Mouse (Mus musculus) fat pad, adult 2 months (tissue): ENCODE data around the gene Xpo1.
"Not testable (repeated sequence)": the region's sequence is repeated elsewhere in the genome, so short reads cannot be mapped to it uniquely, and the experiment has no call there.

ENCODE experiments used
- DNase-seq: peaks from one replicate; pipeline ENCODE4 v3.0.0-alpha.2; 2011; ENCODE audit warnings: low read depth, low spot score; ENCODE audit errors: extremely low read depth

Gene Xpo1

DNA sequence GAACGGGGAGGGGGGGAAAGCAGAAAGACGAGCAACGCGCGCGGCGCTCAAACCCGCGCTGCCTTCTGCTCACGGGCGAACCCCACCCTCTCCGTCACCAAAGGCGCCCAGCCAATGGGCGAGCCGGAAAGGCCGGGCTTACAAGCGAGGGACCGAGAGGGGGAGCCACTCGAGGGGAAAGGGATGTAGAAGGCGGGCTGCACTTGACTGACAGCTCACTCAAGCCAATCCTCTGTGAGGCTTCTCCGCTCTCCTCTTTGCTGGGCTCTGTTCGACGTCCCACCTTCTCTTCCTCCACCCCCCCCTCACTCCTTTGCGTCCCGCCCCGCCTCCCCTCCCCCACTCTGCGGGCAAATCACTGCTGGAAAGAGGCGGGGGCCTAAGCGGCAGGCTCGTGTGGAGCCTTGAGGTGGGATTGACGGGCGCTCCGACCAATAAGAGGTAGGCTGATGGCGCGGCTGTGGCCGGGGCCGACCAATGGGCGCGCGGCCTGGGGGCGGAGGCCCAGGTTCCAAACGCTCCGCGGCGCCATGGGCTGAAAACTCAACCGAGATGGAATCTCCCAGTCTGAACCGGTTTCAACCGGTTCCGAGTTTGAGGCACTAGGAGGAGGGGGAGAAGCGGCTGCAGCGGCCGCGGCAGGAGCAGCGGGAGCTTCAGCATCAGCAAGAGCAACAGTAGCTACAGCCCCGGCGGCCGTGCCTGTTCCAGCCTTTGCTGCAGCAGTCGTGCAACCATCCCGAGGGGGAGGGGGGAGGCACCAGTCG, at the start of gene Xpo1:
Xpo1 (plus strand) TSS at position 615 of the 767 bp plus-strand sequence.
- peak; percentile 94 for DNase-seq

DNA sequence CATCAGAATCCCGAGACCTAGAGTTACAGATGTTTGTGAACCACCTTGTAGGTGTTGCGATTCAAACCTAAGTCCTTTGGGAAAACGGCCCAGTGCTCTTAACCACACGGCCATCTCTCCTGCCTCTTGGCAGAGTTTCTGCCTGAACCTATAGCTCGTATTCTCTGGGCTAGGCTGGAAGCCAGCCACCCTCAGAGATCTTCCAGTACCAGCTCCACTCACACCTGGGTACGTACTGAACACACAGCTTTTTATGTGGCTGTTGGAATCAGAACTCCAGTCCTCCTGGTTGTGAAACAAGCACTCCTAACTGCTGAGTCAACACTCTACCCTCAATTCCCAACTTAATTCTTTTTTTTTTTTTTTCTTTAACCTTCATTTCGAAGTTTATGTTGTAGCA, 46.1 kb upstream of the Xpo1 start:
- DNase-seq, result peak; percentile 54

DNA sequence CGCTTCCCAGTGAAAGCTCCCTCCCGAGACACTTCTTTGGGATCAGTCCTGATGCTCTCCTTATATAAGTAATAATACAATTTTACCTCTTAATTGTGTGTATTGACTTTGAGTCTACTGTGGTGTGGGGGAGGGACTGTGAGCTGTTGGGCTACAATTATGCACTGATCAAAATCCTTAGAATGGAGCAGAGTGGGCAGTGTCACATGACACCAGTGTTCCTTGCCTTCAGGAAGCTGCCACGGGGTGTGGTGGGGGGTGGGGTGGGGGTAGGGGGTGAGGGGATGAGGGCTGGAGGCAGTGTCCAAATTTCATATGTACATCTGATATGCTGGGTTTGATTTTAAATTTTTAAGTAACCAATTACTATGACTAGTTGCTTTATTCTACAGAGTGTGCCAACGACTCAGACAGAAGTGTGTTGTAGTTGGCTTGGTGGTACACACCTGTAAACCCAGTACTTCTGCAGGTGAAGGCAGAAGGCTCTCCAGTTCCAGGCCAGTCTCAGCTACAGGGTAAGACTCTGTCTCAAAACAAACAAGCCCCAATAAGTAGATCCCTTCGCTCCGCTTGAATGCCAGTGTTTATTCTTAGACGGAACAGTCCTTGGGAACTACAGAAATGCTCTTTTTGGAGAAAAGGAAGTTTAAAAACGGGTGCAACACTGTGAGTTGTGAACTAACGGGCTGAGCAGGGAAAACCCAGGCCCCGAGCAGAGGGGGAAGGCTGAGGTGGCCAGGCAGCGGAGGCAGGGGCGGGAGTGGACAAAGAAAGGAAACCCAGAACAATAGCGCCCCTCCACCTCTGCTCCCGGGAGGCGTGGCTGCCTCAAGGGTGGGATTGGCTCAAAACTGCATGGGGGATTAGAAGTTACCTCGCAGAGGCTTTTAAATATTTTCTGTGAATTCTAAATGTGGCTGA, 45.0 kb upstream of the Xpo1 start:
- DNase-seq, result no peak

DNA sequence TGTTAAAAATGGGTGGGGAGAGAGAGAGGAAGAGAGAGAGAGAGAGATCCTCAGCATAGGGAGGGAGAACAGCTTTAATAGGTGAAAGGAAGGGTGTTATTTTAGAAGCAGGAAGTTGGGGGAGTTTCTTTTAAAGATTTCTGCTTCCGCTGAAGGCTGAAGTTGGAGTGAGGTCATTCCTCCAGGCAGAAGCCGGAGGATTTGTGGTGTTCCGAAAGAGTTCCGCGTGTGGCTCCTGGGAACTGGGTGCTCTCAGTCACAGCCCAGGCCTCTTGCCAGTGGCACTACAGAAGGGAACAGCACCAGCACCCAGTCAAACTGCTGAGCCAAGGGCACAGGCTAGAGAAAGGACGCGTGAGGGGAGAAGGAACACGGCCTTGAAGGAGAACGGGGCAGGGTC, 38.4 kb upstream of the Xpo1 start:
- no peak for DNase-seq

DNA sequence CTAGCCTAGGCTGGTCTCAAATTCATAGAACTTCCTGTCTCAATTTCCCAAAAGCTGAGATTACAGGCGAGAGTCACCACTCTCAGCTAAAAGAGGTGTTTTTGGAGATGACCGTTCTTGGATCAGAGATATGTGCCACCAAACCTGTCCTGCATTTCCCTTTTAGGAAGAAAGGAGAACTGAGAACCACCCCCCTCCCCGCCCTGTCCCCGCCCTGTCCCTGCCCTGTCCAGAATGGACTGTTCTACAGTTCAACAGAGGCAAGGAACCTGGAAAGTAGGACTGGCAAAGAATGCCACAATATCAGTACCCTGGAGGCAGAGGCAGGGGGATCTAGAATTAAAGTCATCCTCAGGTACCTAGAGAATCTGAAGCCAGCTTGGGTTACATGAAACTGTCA, 19.8 kb upstream of the Xpo1 start:
- DNase-seq, result no peak

DNA sequence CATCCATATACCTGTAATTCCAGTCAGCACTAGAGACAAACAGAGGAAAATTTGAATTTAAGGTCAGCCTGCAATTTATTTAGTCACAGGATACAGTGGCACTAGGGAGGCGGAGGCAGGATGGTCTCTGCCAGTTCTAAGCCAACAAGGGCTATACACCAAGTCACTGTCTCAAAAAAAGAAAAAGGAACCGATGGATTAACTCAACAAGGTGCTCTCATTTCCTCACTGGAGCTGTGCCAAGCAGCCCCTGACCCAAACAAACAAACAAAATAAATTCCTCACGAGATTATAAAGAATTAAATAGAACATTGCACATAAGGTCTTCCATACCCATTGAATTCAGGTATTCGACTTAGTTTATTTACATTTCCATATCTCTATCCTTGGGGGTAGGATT, 1.9 kb upstream of the Xpo1 start:
- no peak for DNase-seq

DNA sequence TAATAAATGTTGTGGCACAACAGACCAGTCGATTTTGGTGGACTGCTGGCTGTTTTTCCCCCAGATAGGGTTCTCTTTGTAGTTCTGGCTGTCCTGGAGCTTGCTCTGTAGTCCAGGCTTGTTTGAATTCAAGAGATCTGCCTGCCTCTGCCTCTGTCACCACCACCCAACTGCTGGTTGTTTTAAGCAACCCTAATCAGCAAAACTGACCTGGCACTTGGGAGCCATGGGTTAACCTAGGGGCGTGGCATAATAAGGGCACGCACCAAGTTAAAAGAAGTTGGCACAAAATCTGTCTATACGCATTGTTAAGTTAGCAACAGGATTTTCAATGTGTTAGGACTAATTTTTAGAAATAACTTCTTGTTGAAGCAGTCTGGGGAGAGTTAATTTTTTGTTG, 1.3 kb upstream of the Xpo1 start:
- DNase-seq, result no peak

DNA sequence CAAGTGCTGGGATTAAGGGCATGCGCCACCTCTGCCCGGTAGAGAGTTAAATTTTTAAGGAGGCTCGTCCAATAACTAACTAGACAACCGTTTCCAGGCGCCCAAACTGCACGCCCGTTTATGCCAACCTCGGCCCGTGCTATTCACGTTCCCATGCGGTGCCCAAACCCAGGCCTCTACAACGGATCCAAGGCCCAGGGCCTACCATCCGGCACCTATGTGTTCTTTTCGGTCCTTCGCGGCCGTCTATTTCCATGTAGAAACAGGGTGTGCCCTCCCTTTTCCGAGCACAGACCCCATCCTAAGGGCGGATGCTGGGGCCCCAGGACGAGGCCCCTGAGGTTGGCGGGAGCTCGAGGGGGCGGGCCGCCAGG, 801 bp upstream of the Xpo1 start:
- no peak for DNase-seq

DNA sequence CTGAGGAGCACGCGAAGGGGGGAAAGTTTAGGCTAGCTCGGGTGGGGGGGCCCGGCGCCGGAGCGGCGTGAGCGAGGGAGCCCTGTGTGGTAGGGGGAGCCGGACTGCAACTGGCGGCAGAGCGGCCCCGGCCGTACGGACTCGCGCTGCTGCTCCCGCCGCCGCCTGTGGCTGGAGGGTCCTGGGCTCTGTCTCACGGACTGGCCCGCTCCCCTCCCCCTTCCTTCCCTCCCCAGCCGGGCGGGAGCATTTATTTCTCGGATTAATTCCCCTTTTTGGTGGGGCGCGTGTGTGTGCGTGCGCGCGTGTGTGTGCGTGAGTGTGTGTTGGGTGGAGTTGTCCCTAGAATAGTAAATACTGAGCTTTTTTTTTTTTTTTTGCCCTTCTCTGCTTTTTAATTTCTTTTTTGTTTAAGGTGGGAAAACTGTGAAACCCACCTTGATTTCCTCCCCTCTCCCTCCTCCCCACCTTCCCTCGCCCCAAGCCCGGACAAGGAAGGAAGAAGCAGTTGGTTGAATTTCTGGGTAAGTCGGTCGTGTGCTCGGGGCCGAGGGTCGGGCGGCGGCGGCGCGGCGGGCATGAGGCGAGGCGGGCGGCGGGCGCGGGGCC, 457 bp downstream of the Xpo1 start:
- no peak for DNase-seq

DNA sequence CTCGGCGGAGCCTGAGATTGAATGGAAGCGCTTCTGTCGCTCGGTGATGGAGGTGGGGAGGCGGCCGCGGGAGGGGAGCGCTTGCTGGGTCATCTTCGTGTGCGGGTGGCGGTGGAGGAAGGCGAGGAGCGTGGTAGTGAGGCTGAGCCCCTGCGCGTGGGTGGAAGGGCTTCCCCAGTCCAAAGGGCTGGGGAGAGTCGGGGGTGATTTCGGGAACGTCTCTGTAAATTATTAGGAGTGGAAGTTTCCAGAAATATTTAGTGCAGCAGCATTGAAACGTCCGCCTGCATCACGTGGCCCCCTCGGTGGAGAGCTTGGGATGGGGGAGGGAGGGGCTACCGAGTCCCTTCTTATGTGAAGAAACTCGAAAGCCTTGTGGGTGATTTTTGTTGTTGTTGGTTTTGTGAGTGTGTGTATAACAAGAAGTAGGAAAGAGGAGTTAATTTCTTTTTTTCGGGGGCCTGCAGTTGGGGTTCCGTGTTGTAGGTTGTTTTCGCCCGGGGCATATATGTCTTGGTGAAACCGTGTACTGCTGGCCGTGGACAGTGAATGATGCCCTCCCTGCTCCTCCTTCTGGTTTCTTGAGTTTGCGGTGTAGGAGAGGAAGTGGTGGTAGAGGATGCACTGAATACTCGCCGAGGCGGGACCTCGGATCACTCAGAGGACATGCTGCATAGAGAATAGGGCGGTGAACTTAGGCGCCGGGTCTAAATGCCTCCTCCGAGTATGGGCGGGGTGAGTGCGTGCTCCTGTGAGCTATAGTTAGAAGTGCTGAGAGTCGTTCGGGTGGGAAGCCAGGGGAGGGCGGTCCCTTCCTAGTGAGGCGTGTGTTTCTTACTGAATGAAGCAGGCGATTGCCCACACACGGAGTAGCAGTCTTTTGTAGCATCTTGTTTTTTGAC, 1.2 kb downstream of the Xpo1 start:
- DNase-seq, result no peak

DNA sequence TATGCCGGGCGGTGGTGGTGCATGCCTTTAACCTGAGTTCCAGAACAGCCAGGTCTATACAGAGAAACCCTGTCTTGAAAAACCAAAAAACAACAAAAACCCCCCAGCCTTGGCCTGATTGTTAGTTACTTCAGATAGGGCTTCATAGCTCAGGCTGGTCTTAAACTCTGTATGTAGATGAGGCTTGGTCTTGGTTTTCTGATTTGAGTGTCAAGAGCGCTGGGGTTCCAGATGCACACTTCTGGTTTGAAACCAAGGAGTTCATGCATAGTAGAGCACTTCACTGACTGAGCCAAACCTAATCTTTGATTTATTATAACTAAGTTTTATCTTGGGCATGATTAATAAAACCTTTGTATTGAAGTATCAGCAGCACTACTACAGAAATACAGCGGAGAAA, 3.2 kb downstream of the Xpo1 start:
- no peak for DNase-seq

DNA sequence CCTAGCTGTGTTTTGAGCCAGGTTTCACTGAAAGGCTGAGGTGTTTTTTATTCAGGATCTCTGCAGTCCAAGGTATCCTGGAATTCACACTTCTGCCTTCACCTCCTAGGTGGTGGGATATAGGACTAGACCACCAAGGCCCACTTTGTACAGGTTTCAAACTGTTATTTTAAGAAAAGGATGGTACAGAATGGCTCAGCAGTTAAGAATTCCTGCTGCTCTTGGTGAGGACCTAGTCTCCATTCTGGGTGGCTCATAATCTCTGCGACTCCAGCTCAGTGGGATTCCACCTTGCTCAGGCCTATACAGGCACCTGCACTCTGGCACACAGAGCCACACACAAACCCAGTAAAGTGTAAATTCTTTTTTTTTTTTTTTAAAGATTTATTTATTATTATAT, 3.6 kb downstream of the Xpo1 start:
- no peak for DNase-seq

DNA sequence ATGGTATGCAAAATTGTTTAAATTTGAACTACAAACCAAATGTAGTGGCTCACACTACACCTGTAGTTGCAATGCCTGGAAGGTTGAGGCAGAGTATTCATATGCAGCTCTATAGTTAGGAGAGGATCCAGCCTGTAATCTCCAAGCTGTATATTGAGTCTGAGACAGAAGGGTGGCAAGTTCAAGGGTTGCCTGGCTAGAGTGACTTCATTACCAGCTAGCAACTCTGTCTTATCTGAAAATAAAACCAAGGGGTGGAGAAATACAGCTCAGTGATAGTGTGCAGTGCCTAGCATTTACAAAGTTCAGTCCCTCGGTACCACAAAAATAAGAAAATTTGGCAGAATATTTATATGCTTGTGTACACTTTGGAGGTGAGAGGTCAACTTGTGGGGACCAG, 4.3 kb downstream of the Xpo1 start:
- DNase-seq, result no peak

DNA sequence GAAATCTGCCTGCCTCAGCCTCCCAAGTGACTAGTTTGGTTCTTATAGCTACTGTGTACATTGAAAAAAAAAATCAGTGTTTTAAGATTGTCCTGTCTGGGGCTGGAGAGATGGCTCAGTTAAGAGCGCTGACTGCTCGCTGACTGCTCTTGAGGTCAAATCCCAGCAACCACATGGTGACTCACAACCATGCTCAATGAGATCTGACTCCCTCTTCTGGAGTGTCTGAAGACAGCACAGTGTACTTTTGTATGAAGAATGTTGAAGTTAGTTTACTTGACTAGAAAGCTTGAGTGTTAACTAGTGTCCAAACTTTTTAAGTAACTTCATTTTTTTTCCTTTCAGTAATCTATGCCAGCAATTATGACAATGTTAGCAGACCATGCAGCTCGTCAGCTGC, 5.6 kb downstream of the Xpo1 start:
- DNase-seq, result no peak

DNA sequence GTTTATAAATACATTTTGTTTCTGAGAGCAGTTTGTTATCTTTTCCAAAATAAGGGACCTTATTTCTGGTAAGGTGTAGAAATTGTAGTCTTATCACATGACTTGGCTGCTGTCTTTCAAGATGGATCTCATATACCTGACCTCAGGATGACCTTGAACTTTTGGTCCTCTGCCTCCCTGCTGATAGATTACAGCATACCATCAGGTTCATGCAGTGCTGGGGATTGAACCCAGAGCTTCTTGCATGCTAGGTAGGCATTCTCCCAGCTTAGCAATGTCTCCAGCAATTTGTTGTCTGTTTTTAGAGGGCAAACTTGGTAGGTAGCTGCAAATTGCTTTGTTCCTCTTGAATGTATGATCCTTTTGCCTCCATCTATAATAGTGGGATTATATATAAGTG, 9.1 kb downstream of the Xpo1 start:
- no peak for DNase-seq

DNA sequence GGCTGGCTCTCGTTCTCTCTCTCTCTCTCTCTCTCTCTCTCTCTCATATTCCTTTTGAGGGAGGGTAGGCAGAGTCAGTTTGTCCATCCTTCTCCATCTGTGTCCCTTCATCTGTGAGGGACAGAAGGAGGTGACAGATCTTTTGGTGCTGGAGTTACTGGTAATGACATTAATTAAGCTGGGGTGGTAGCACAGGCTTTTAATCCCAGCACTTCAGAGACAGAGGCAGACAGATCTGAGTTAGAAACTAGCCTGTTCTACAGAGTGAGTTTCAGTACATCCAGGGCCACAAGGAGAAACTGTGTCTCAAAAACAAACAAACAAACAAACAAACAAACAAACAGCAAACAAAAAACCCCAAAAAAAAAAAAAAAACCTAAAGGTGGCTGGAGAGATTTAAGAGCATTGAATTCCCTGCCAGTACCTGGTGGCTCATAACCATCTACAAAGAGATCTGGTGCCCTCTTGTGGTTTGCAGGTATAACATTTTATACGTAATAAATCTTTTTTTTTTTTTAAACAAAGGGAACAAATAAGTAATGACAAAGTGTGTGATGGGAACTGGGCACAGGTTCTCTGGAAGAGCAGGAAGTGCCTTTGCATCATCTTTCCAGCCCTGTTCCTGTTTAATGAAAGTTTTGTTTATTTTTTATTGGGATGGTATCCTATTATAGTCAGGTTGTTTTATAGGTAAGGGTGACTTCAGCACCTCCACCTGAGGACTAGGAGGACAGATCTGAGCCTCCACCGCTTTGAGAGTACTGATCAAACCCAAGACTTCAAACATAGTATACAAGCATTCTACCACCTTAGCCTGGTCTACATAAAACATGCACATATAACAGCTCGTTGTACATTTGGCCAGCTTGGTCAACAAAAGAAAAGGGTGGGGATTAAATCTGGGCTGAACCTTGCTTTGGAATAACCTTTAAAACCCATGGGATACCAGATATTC, 16.2 kb downstream of the Xpo1 start:
- no peak for DNase-seq

DNA sequence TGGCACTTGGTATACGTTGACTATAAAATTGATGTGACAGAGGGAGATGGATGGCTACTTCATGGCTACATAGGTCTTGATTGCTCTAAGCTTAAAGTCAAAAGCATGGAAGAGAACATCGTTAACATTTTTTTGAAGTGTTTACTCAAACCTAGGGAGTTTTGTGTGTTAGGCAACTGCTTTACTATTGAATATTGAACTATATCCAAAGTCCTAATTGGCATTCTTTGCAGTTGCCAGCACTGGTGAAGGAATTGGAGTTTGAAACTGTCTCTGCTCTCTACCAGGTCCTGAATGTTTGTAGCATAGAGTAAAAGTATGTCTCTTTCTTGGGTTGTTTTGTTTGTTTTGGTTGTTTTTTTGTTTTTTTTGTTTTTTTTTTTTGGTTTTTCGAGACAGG, 19.9 kb downstream of the Xpo1 start:
- DNase-seq, result no peak

DNA sequence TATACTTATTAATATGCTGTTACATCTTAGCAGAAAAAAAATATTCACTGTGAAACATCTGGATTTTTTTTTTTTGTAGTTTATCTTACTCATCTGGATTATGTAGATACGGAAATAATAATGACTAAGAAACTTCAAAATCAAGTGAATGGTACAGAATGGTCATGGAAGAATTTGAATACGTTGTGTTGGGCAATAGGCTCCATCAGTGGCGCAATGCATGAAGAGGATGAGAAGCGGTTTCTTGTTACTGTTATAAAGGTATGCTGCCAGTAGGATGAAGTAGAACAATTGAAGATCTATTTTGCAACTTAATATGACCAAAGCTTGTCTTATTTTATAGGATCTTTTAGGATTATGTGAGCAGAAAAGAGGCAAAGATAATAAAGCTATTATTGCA, 28.6 kb downstream of the Xpo1 start:
- DNase-seq, result no peak

DNA sequence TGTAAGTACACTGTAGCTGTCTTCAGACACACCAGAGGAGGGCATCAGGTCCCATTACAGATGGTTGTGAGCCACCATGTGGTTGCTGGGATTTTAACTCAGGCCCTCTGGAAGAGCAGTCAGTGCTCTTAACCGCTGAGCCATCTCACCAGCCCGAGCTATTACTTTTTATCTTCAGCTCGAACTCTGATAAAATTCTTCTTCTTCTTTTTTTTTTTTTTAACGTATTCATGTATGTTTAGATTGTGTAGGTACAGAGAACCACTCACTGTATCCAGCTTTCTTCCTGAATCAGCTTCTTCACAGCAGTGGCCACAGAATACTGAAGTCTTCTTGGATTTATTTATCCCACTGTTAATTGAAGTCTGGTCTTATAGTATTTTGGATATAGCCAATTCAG, 33.0 kb downstream of the Xpo1 start:
- DNase-seq, result not testable (repeated sequence)

DNA sequence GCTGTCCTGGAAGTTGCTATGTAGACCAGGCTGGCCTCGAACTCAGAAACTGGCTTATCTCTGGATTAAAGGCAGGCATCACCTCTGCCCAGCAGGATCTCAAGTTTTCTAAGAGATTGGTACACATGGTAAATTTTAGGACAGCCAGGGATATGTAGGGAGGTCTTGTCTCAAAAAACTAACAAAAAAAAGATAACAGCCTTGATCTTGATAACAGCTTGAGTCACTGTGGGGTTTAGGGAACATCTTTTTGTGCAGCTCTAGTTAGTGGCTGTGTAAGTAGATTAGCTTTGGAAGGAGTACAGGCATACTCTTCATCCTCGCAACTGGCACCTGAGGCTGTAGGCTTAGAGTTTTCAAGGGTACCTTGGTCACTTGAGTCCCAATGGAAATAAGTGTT, 41.5 kb downstream of the Xpo1 start:
- no peak for DNase-seq
